Mouse (Mus musculus): ENCODE results near the gene Hsd17b14.

GRCm38 (mm10) chr7:45573954-45574353 is 19.3 kb downstream of the Hsd17b14 start:
- no peak for TF ChIP-seq GATA1 (IDR thresholded peaks at IDR 0.05; ENCODE audit: borderline replicate concordance, low read length)
- no peak for TF ChIP-seq FLI1 (IDR thresholded peaks at IDR 0.05; ENCODE audit: low read length)
